Mouse (Mus musculus): Measurements from ENCODE around the gene Clpx. TPM values are rescaled to one million over a fixed set of nuclear protein-coding genes. Genes with fewer than 3 reads are reported as not detected.

The Clpx gene
- total and polyA plus RNA-seq, 3 experiments, result 32.4 to 38.8 TPM; not detected in 1

DNA sequence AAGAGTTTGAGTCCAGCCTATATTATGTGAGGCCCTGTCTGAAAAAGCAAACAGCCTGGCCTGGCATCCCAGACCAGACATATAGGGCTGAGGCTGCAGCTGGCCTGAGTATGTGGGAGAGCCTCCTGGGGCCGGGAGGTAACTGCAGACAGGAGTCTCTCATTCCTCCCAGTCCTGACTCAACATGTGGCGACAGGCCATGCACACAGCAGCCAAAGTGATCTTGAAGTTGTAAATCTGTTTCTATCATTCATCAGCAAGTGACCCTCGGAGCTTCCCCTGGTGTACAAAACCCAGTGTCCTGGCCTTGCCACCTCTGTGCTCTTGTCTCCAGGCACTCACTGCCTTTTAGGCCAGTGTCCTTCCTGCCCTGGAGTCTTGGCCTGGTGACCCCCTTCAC is 42.0 kb upstream of the Clpx start:
- Histone ChIP-seq H3K79me2 (ENCODE audit: control insufficient read depth, insufficient read depth, low read length, poor library complexity) (no peaks in the 10 kb centered on the region), H3K4me3 (ENCODE audit: control insufficient read depth in 1 of 2, insufficient read depth in 1 of 2, low read depth in 2 of 2, low read length in 2 of 2) (no peak overlapping the region), H3K27me3 (ENCODE audit: control insufficient read depth in 1 of 2, insufficient read depth in 2 of 2, low read length in 2 of 2) (peaks cover 3 to 4% of the 10 kb centered on the region in 2 experiments), H3K9me3 (replicated peaks; ENCODE audit: insufficient read depth, low read length) (no peaks in the 10 kb centered on the region), H3K36me3 (ENCODE audit: control insufficient read depth in 1 of 2, insufficient read depth in 2 of 2, low read length in 2 of 2) (no peaks in the 10 kb centered on the region), H3K27ac (ENCODE audit: control insufficient read depth, low read depth, low read length) (no peak overlapping the region), H3K4me1 (ENCODE audit: control insufficient read depth in 1 of 2, insufficient read depth in 2 of 2, low read length in 2 of 2) (no peaks in the 10 kb centered on the region), H3K9ac (ENCODE audit: control insufficient read depth, low read depth, low read length, poor library complexity, severe bottlenecking) (no peak overlapping the region)
- no peak for TF ChIP-seq MAZ (IDR thresholded peaks at IDR 0.05; ENCODE audit: low read depth, low read length)
- no peak for TF ChIP-seq HCFC1 (IDR thresholded peaks at IDR 0.05; ENCODE audit: low read depth, low read length)
- TF ChIP-seq CHD1 (IDR thresholded peaks at IDR 0.05; ENCODE audit: low read depth, low read length), result no peak
- TF ChIP-seq SMC3 (IDR thresholded peaks at IDR 0.05; ENCODE audit: low read depth, low read length), result no peak
- no peak for TF ChIP-seq EP300 (IDR thresholded peaks at IDR 0.05; ENCODE audit: low read depth in 1 of 2, low read length in 2 of 2)
- TF ChIP-seq TAL1 (IDR thresholded peaks at IDR 0.05; ENCODE audit: low read length), result no peak
- no peak for TF ChIP-seq NELFE (IDR thresholded peaks at IDR 0.05; ENCODE audit: low read depth, low read length)
- no peak for TF ChIP-seq USF2 (IDR thresholded peaks at IDR 0.05; ENCODE audit: borderline replicate concordance in 1 of 2, insufficient read depth in 1 of 2, low read depth in 1 of 2, low read length in 2 of 2)
- TF ChIP-seq E2F4 (IDR thresholded peaks at IDR 0.05; ENCODE audit: borderline replicate concordance, low read depth, low read length), result no peak
- TF ChIP-seq ZKSCAN1 (IDR thresholded peaks at IDR 0.05; ENCODE audit: low read depth, low read length), result no peak
- TF ChIP-seq USF1 (IDR thresholded peaks at IDR 0.05; ENCODE audit: low read depth, low read length), result no peak
- no peak for TF ChIP-seq ZNF384 (IDR thresholded peaks at IDR 0.05; ENCODE audit: low read depth, low read length)
- TF ChIP-seq GATA1 (IDR thresholded peaks at IDR 0.05; ENCODE audit: low read depth, low read length), result no peak
- no peak for TF ChIP-seq MYB (IDR thresholded peaks at IDR 0.05; ENCODE audit: low read depth, low read length)
- no peak for TF ChIP-seq POLR2AphosphoS2 (IDR thresholded peaks at IDR 0.05; ENCODE audit: low read length)
- no peak for TF ChIP-seq ZMIZ1 (IDR thresholded peaks at IDR 0.05; ENCODE audit: low read depth, low read length)
- no peak for TF ChIP-seq UBTF (IDR thresholded peaks at IDR 0.05; ENCODE audit: borderline replicate concordance, insufficient read depth, low read depth, low read length)
- DNase-seq (ENCODE audit: low read depth, low spot score), result no peak

DNA sequence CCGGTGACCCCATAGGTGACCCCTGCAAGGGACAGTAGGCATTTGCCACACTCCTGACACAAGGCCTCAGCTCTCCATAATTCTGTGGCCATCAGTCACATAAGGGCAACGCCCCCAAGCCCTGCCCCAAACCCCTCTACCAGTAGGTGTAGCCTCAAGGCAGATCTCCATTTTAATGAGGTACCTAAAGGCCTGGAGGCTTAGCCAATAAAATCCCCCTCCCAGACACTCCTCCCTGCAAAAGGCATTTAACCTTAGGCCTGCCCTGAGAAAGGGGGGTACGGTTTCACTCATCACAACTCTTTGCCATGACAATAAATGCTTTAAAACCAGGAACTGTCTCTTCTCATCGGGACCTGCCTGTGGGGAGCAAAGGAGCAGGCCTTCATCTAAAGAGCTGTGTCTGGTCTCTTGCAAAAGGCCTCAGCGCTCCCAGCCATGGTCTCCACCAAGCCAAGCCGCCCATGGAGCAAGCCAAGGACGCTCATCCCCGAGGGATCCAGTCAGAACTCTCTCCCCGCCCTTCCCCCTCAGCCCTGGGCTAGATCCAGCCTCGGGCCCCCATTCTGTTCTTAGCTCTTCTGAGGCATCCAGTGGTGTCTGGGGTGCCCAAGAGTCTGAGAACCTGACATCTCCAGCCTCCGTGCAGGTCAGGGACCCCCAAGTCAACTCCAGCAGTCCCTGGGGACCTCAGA is 38.0 kb upstream of the Clpx start:
- Histone ChIP-seq H3K9ac (ENCODE audit: control insufficient read depth, low read depth, low read length, poor library complexity, severe bottlenecking) (no peak overlapping the region), H3K27ac (ENCODE audit: control insufficient read depth, low read depth, low read length) (no peak overlapping the region), H3K27me3 (ENCODE audit: control insufficient read depth in 1 of 2, insufficient read depth in 2 of 2, low read length in 2 of 2) (peaks cover under 1 to 3% of the 10 kb centered on the region in 2 experiments; a peak in 3 of 4 replicates), H3K4me3 (ENCODE audit: control insufficient read depth in 1 of 2, insufficient read depth in 1 of 2, low read depth in 2 of 2, low read length in 2 of 2) (no peak overlapping the region), H3K36me3 (ENCODE audit: control insufficient read depth in 1 of 2, insufficient read depth in 2 of 2, low read length in 2 of 2) (no peaks in the 10 kb centered on the region), H3K9me3 (replicated peaks; ENCODE audit: insufficient read depth, low read length) (no peaks in the 10 kb centered on the region), H3K4me1 (ENCODE audit: control insufficient read depth in 1 of 2, insufficient read depth in 2 of 2, low read length in 2 of 2) (no peaks in the 10 kb centered on the region), H3K79me2 (ENCODE audit: control insufficient read depth, insufficient read depth, low read length, poor library complexity) (no peaks in the 10 kb centered on the region)
- TF ChIP-seq GABPA (IDR thresholded peaks at IDR 0.05; ENCODE audit: low read depth, low read length) (no peak), USF2 (IDR thresholded peaks at IDR 0.05; ENCODE audit: borderline replicate concordance in 1 of 2, insufficient read depth in 1 of 2, low read depth in 1 of 2, low read length in 2 of 2) (no peak), RCOR1 (IDR thresholded peaks at IDR 0.05; ENCODE audit: low read depth, low read length) (no peak), CHD1 (IDR thresholded peaks at IDR 0.05; ENCODE audit: low read depth, low read length) (no peak), POLR2A (IDR thresholded peaks at IDR 0.05; ENCODE audit: control insufficient read depth in 1 of 2, insufficient read depth in 1 of 2, low read depth in 1 of 2, low read length in 2 of 2, poor library complexity in 1 of 2) (no peak), ELF1 (IDR thresholded peaks at IDR 0.05; ENCODE audit: low read depth, low read length) (no peak), HCFC1 (IDR thresholded peaks at IDR 0.05; ENCODE audit: low read depth, low read length) (no peak), CTCF (IDR thresholded peaks at IDR 0.05 in 2 of 3, conservative IDR thresholded peaks at IDR 0.05 in 1 of 3; ENCODE audit: control insufficient read depth in 1 of 3, insufficient read depth in 1 of 3, low read depth in 2 of 3, low read length in 3 of 3, poor library complexity in 1 of 3, severe bottlenecking in 1 of 3) (no peak), TCF12 (IDR thresholded peaks at IDR 0.05; ENCODE audit: low read depth, low read length) (no peak), KAT2A (conservative IDR thresholded peaks at IDR 0.05; ENCODE audit: low read depth, low read length) (no peak), ZKSCAN1 (IDR thresholded peaks at IDR 0.05; ENCODE audit: low read depth, low read length) (no peak), MYC (IDR thresholded peaks at IDR 0.05; ENCODE audit: low read depth, low read length) (no peak), ZMIZ1 (IDR thresholded peaks at IDR 0.05; ENCODE audit: low read depth, low read length) (no peak), E2F4 (IDR thresholded peaks at IDR 0.05; ENCODE audit: borderline replicate concordance, low read depth, low read length) (no peak), ZC3H11A (IDR thresholded peaks at IDR 0.05; ENCODE audit: low read depth, low read length) (no peak), TAL1 (IDR thresholded peaks at IDR 0.05; ENCODE audit: low read length) (no peak), EP300 (IDR thresholded peaks at IDR 0.05; ENCODE audit: low read depth in 1 of 2, low read length in 2 of 2) (no peak)
- DNase-seq (ENCODE audit: low read depth, low spot score), result no peak
